Mouse (Mus musculus) lung, adult 2 months (tissue): ENCODE measurements around the gene Nob1.

ENCODE experiments used
- CTCF ChIP-seq: fragments of 200-500 bp; IDR thresholded peaks from 2 replicates; pipeline ENCODE4 v1.5.1; 2011; ENCODE audit warnings: mild to moderate bottlenecking, low read length, control low read depth; ENCODE audit not compliant: insufficient read depth
- POLR2A ChIP-seq: fragments of 200-500 bp; IDR thresholded peaks from 2 replicates; pipeline ENCODE4 v1.6.1; 2011; ENCODE audit warnings: low read depth, mild to moderate bottlenecking, control low read depth, low read length, borderline replicate concordance; ENCODE audit errors: extremely low read depth

DNA sequence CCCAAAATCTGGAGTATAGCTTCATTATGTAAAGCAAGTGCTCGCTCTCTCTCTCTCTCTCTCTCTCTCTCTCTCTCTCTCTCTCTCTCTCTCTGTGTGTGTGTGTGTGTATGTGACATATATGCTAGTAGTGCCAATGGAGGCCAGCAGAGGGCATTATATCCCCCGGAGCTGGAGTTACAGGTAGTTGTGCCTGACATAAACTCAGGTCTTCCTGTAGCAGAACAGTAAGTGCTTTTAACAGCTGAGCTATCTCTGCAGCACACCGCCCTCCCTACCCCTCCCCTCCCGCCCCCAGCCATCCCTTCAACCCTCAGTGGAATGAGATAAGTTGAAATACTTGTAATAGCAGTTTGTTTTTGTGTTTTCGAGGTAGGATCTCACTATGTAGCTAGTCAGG, 41.8 kb upstream of the Nob1 start:
- TF ChIP-seq CTCF (no peak), POLR2A (no peak)
